Mouse (Mus musculus): ENCODE data around the gene Timp2.

The Timp2 gene

GRCm38 (mm10) chr11:118369657-118370056 is 14.1 kb upstream of the Timp2 start:
- DNase-seq (ENCODE audit: low read depth, low spot score) = no peak

- no peak for DNase-seq (ENCODE audit: low read depth, low spot score)
Observed at GRCm38 (mm10) chr11:118369251-118369650, 13.7 kb upstream of the Timp2 start.

- peak; percentile 81 for DNase-seq (ENCODE audit: low read depth, low spot score)
Observed at GRCm38 (mm10) chr11:118368330-118368729, 12.8 kb upstream of the Timp2 start.

GRCm38 (mm10) chr11:118366559-118366958 is 11.0 kb upstream of the Timp2 start:
- no peak for DNase-seq (ENCODE audit: low read depth, low spot score)

GRCm38 (mm10) chr11:118366108-118366507 is 10.6 kb upstream of the Timp2 start:
- DNase-seq (ENCODE audit: low read depth, low spot score) = no peak

GRCm38 (mm10) chr11:118365171-118365570 is 9.6 kb upstream of the Timp2 start:
- no peak for DNase-seq (ENCODE audit: low read depth, low spot score)

GRCm38 (mm10) chr11:118364021-118364420 is 8.5 kb upstream of the Timp2 start:
- no peak for DNase-seq (ENCODE audit: low read depth, low spot score)

GRCm38 (mm10) chr11:118362971-118363518 is 7.5 kb upstream of the Timp2 start:
- no peak for DNase-seq (ENCODE audit: low read depth, low spot score)

- no peak for DNase-seq (ENCODE audit: low read depth, low spot score)
Observed at GRCm38 (mm10) chr11:118362501-118362900, 7.0 kb upstream of the Timp2 start.

GRCm38 (mm10) chr11:118360907-118361341 is 5.4 kb upstream of the Timp2 start:
- no peak for DNase-seq (ENCODE audit: low read depth, low spot score)

GRCm38 (mm10) chr11:118360491-118360890 is 5.0 kb upstream of the Timp2 start:
- no peak for DNase-seq (ENCODE audit: low read depth, low spot score)

- peak; percentile 61 for DNase-seq (ENCODE audit: low read depth, low spot score)
Observed at GRCm38 (mm10) chr11:118355205-118355604, 335 bp downstream of the Timp2 start.

GRCm38 (mm10) chr11:118354636-118355191 is 826 bp downstream of the Timp2 start:
- DNase-seq (ENCODE audit: low read depth, low spot score) = no peak

- DNase-seq (ENCODE audit: low read depth, low spot score) = no peak
Observed at GRCm38 (mm10) chr11:118349494-118349893, 6.0 kb downstream of the Timp2 start.

GRCm38 (mm10) chr11:118348877-118349276 is 6.7 kb downstream of the Timp2 start:
- DNase-seq (ENCODE audit: low read depth, low spot score) = peak; percentile 35

GRCm38 (mm10) chr11:118348419-118348818 is 7.1 kb downstream of the Timp2 start:
- DNase-seq (ENCODE audit: low read depth, low spot score) = no peak

- DNase-seq (ENCODE audit: low read depth, low spot score) = no peak
Observed at GRCm38 (mm10) chr11:118347911-118348310, 7.6 kb downstream of the Timp2 start.

GRCm38 (mm10) chr11:118347391-118347790 is 8.1 kb downstream of the Timp2 start:
- no peak for DNase-seq (ENCODE audit: low read depth, low spot score)

GRCm38 (mm10) chr11:118346395-118347096 is 9.0 kb downstream of the Timp2 start:
- no peak for DNase-seq (ENCODE audit: low read depth, low spot score)

GRCm38 (mm10) chr11:118345693-118346092 is 9.8 kb downstream of the Timp2 start:
- no peak for DNase-seq (ENCODE audit: low read depth, low spot score)

- DNase-seq (ENCODE audit: low read depth, low spot score) = no peak
Observed at GRCm38 (mm10) chr11:118343629-118344028, 11.9 kb downstream of the Timp2 start.

GRCm38 (mm10) chr11:118342400-118342981 is 13.0 kb downstream of the Timp2 start, which contains the start of gene Cep295nl:
TSS of gene Cep295nl (minus strand) at chr11:118342500.
- DNase-seq (ENCODE audit: low read depth, low spot score) = peak; percentile 28

Measured in ES-CJ7 (cell line).